Mouse (Mus musculus): ENCODE results near the gene Zfp850. TPM values are rescaled to one million over a fixed set of nuclear protein-coding genes. Genes with fewer than 3 reads are reported as not detected.

Gene Zfp850
- polyA plus RNA-seq (2012) = 0.01 TPM in 1 of 2 replicates, not detected in the other

- Histone ChIP-seq H3K27me3 (ENCODE audit: control insufficient read depth) (no peaks in the 10 kb centered on the region), H3K9me3 (ENCODE audit: control insufficient read depth, low read length) (0 out of 2 replicates have a peak, but pooled peaks cover under 1% of the 10 kb centered on the region), H3K4me1 (ENCODE audit: control insufficient read depth) (peaks cover 17% of the 10 kb centered on the region), H3K4me3 (replicated peaks) (peak within 1 kb of the TSS; percentile 81), H3K36me3 (ENCODE audit: control insufficient read depth) (peaks cover 5% of the 10 kb centered on the region)
- no peak for TF ChIP-seq GATA1 (IDR thresholded peaks at IDR 0.05; ENCODE audit: low read length)
- TF ChIP-seq TAL1 (IDR thresholded peaks at IDR 0.05; ENCODE audit: low read length) = no peak
Measured at GRCm38 (mm10) chr7:28013549-28014444, at the start of gene Zfp850. Zfp850 (minus strand) TSS chr7:28014115.

DNA sequence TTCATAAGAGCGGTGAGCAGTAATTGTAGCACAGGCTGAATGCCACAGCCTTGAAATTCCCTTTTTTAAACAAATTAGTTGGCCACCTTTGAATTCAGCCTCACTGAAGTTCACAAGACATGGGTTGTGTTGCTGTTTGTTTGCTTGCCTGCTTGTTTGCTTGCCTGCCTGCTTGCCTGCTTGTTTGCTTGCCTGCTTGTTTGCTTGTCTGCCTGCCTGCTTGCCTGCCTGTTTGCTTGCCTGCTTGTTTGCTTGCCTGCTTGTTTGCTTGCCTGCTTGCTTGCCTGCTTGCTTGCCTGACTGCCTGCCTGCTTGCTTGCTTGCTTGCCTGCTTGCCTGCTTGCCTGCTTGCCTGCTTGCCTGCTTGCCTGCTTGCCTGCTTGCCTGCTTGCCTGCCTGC lies 46.1 kb upstream of the Zfp850 start:
- H3K9me3 ChIP-seq (ENCODE audit: control insufficient read depth, low read length) = peaks cover 4% of the 10 kb centered on the region; the same call in 1 of the 2 replicates
- no peaks in the 10 kb centered on the region for H3K36me3 ChIP-seq (ENCODE audit: control insufficient read depth)
- H3K27me3 ChIP-seq (ENCODE audit: control insufficient read depth) = peaks cover 6% of the 10 kb centered on the region; the same call in 1 of the 2 replicates
- TF ChIP-seq GATA1 (IDR thresholded peaks at IDR 0.05; ENCODE audit: low read length) = no peak
- H3K4me1 ChIP-seq (ENCODE audit: control insufficient read depth) = no peaks in the 10 kb centered on the region
- H3K4me3 ChIP-seq (replicated peaks) = no peak overlapping the region

DNA sequence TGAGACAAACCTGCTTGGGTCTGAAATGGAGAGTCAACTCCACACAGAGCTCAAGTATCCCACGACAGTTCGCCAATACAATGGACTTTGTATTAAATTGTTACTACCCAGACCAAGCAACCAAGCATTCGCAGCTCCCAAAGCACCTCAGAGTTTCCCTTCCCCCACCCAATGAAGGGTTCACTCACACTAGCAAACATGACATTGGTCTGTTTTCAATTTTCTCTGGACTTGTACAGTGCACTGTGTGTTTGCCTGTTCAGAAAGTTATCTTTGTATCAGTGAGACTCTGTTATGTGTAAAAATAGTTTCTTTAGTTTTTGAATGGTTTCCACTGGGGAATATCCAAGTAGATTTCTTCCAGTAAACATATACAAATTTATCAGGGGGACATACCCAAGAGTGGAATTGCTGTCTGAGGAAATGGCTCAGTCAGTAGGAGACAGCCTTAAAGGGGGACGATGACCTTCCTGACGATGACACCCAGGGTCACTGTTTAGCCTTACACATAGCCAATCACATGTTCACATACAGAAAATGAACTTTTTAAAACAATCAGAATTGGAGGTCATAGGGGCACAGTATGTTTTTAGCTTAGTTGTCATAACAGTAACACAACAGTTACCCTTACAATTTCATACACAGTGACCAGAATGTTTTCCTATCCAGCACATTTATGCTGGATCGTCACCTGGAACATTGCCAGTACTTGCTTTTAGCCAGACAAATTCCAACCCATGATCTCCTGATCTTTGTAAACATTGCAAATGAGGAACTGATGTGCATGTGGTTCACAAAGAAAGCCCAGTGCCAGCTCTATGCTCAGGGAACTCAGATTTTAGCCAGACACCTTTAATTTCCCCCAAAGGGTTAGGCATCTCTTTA lies 39.4 kb upstream of the Zfp850 start:
- TF ChIP-seq TAL1 (IDR thresholded peaks at IDR 0.05; ENCODE audit: low read length) (no peak), GATA1 (IDR thresholded peaks at IDR 0.05; ENCODE audit: low read length) (no peak)
- Histone ChIP-seq H3K36me3 (ENCODE audit: control insufficient read depth) (peaks cover 9% of the 10 kb centered on the region), H3K9me3 (ENCODE audit: control insufficient read depth, low read length) (no peaks in the 10 kb centered on the region), H3K27me3 (ENCODE audit: control insufficient read depth) (no peaks in the 10 kb centered on the region; the same call in 1 of the 2 replicates), H3K4me1 (ENCODE audit: control insufficient read depth) (peaks cover 20% of the 10 kb centered on the region), H3K4me3 (replicated peaks) (no peak overlapping the region)

DNA sequence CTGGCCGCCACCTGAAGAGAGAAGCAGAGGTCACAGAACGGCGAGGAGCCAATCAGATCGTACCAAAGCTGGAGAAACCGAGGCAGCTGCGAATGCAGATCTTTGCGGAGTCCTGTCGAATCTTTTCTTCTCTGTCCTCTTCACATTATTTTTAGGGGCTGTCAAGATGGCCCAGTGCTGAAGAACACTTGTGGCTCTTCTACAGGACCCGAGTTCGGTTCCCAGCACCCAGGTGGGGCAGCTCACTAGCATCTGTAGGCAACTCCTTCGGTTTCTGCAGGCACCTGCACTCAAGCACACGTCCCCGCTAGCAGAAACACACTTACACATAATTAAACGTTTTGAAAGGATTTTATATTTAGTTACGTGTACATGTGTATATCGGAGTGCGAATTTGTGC lies 36.7 kb upstream of the Zfp850 start:
- no peaks in the 10 kb centered on the region for H3K9me3 ChIP-seq (ENCODE audit: control insufficient read depth, low read length)
- no peaks in the 10 kb centered on the region; the same call in 1 of the 2 replicates for H3K27me3 ChIP-seq (ENCODE audit: control insufficient read depth)
- peak overlapping the region; percentile 93 for H3K4me3 ChIP-seq (replicated peaks)
- H3K36me3 ChIP-seq (ENCODE audit: control insufficient read depth) = peaks cover 36% of the 10 kb centered on the region
- peaks cover 29% of the 10 kb centered on the region for H3K4me1 ChIP-seq (ENCODE audit: control insufficient read depth)
- TF ChIP-seq TAL1 (IDR thresholded peaks at IDR 0.05; ENCODE audit: low read length) (no peak), GATA1 (IDR thresholded peaks at IDR 0.05; ENCODE audit: low read length) (no peak)

DNA sequence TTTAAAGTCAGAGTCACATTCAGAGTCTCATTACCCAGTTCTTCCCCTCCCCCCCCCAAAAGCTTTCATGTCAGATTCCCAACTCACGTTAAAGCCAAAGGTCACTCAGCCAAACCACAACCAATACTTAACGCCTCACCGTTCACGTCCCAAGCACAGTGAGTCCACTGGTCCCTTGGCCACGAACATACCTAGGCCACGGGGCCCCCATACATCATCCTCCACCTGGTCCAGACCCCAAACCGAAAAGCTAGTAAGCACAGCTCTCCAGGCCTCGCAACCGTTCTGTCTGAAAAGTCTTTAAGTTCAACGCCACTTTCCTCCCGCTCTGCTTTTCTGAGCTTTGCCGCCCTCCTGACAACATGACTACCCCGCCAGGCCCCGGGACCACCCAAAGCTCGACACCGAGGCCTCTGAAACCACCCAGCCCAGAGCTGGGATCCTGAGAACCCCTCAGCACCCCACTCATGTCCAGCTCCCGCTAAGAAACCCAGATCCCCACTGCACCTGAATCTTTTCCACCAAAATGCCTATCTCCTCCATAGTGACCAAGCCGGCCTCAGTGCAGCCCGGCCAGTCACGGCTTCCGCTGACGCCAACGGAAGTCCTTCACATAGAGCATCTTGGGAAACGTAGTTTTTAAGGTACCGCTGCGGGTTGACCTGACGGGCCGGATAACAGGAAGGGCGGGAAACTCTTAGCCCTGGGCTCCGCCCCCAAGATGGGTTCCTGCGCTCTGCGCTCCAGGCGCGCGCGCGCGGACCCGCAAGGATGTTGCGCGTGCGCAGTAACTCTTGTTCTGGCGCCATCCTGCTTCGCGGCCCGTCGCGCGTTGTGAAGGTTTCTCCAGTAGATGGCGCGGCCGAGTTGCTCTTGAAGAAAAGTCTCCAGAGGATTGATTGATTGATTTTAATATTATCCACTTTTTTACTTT lies 35.8 kb upstream of the Zfp850 start, which contains the start of gene Psmc4:
Gene Psmc4 (minus strand): TSS at position 626 of the 934 bp plus-strand sequence.
- H3K4me3 ChIP-seq (replicated peaks) = peak within 1 kb of the TSS; percentile 93
- no peak for TF ChIP-seq TAL1 (IDR thresholded peaks at IDR 0.05; ENCODE audit: low read length)
- peak; percentile 70 for TF ChIP-seq GATA1 (IDR thresholded peaks at IDR 0.05; ENCODE audit: low read length)
- H3K4me1 ChIP-seq (ENCODE audit: control insufficient read depth) = peaks cover 29% of the 10 kb centered on the region
- no peaks in the 10 kb centered on the region; the same call in 1 of the 2 replicates for H3K27me3 ChIP-seq (ENCODE audit: control insufficient read depth)
- peaks cover 44% of the 10 kb centered on the region for H3K36me3 ChIP-seq (ENCODE audit: control insufficient read depth)
- no peaks in the 10 kb centered on the region for H3K9me3 ChIP-seq (ENCODE audit: control insufficient read depth, low read length)

DNA sequence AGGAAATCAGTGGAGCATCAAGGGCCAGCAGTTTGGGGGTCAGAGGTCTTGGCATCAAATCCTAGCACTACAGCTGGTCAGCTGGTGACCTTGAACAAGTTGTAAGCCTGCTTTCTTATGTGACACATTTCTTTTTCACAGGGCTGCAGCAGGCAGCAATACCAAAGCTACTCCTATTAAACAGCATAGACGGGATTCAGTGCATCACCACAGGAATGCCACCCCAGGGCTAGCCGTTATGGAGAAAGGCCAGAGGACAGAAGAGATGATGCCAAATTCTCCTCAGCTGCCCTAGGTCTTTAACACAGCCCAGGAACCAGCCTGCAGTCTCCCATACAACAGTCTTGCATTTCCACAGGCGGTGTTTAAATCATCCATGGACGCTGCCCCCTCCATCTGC lies 30.6 kb upstream of the Zfp850 start:
- H3K4me3 ChIP-seq (replicated peaks) = no peak overlapping the region
- no peaks in the 10 kb centered on the region for H3K27me3 ChIP-seq (ENCODE audit: control insufficient read depth)
- TF ChIP-seq GATA1 (IDR thresholded peaks at IDR 0.05; ENCODE audit: low read length) = no peak
- TF ChIP-seq TAL1 (IDR thresholded peaks at IDR 0.05; ENCODE audit: low read length) = no peak
- peaks cover 96% of the 10 kb centered on the region for H3K36me3 ChIP-seq (ENCODE audit: control insufficient read depth)
- peaks cover 21% of the 10 kb centered on the region for H3K4me1 ChIP-seq (ENCODE audit: control insufficient read depth)
- no peaks in the 10 kb centered on the region for H3K9me3 ChIP-seq (ENCODE audit: control insufficient read depth, low read length)

DNA sequence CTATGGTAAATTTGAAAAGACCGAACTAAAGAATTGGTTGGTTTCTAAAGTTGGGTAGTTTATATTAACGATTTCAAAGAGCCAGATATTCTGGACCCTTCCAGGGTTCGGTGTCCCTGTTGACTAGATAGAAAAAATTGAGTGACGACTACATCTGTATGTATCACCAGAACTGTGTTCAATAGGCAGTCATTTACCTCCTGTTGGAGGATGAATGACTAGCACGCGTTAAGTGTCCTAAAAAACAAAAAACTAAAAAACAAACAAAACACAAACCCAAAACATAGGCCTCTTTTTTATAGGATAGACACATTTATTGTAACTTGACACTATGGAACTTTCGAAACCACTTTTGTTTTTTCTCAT lies 513 bp upstream of the Zfp850 start:
- TF ChIP-seq TAL1 (IDR thresholded peaks at IDR 0.05; ENCODE audit: low read length) = no peak
- TF ChIP-seq GATA1 (IDR thresholded peaks at IDR 0.05; ENCODE audit: low read length) = no peak
- Histone ChIP-seq H3K4me3 (replicated peaks) (peak overlapping the region; percentile 81), H3K9me3 (ENCODE audit: control insufficient read depth, low read length) (0 out of 2 replicates have a peak, but pooled peaks cover 2% of the 10 kb centered on the region), H3K27me3 (ENCODE audit: control insufficient read depth) (no peaks in the 10 kb centered on the region), H3K4me1 (ENCODE audit: control insufficient read depth) (peaks cover 17% of the 10 kb centered on the region), H3K36me3 (ENCODE audit: control insufficient read depth) (peaks cover 5% of the 10 kb centered on the region)

DNA sequence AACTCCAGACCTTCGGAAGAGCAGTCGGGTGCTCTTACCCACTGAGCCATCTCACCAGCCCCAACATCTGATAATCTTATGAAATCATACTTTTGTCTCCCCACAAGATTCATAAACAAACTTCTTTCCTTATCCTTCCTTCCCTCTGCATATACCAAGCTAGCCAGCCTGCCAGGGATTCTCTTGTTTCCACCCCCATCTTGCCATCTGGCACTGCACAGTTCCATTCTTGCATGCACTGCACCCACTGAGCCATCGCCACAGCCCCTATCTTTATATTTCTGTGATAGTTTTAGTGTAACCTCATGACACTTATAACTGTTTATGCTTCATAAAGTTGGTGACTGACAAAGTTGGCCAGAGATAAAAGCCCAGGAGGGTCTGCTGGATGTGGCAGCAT lies 3.6 kb downstream of the Zfp850 start:
- H3K4me3 ChIP-seq (replicated peaks) = no peak overlapping the region
- peaks cover 17% of the 10 kb centered on the region for H3K4me1 ChIP-seq (ENCODE audit: control insufficient read depth)
- TF ChIP-seq GATA1 (IDR thresholded peaks at IDR 0.05; ENCODE audit: low read length) (no peak), TAL1 (IDR thresholded peaks at IDR 0.05; ENCODE audit: low read length) (no peak)
- no peaks in the 10 kb centered on the region for H3K27me3 ChIP-seq (ENCODE audit: control insufficient read depth)
- H3K36me3 ChIP-seq (ENCODE audit: control insufficient read depth) = peaks cover 28% of the 10 kb centered on the region
- H3K9me3 ChIP-seq (ENCODE audit: control insufficient read depth, low read length) = no peaks in the 10 kb centered on the region
